Mouse (Mus musculus) ES-E14 (cell line): Measurements from ENCODE around the gene Epas1.

ENCODE experiments used
- MAFK ChIP-seq: IDR thresholded peaks from 2 replicates; pipeline ENCODE4 v1.6.1; 2014; ENCODE audit warnings: mild to moderate bottlenecking, low read depth, low read length, inconsistent platforms; ENCODE audit not compliant: insufficient read depth
- ZC3H11A ChIP-seq: IDR thresholded peaks from 2 replicates; pipeline ENCODE4 v1.6.1; 2012; ENCODE audit warnings: low read depth, mild to moderate bottlenecking, inconsistent platforms, low read length, borderline replicate concordance
- ZNF384 ChIP-seq: IDR thresholded peaks from 2 replicates; pipeline ENCODE4 v1.6.1; 2012; ENCODE audit warnings: low read depth, low read length, inconsistent platforms

- TF ChIP-seq ZC3H11A (no peak), ZNF384 (no peak), MAFK (no peak)
These were observed 80.4 kb downstream of the Epas1 start for GRCm38 (mm10) chr17:86833945-86834344.
